Mouse (Mus musculus) stomach, embryonic 14.5 days (tissue): ENCODE results near the gene Mss51. TPM values are rescaled to one million over a fixed set of nuclear protein-coding genes. Genes with fewer than 3 reads are reported as not detected.

Experiments
- ATAC-seq: fragments of 200-750 bp; cut with Nextera tagmentation; 2 replicates; pipeline ENCODE4 v1.8.0; 2017; ENCODE audit warnings: low read depth, moderate TSS enrichment; ENCODE audit not compliant: insufficient number of reproducible peaks, insufficient read depth, low FRiP score
- H3K27ac ChIP-seq: fragments of 300-500 bp; sonication (generic); 2 replicates; pipeline ENCODE4 v1.5.1; 2014; ENCODE audit warnings: mild to moderate bottlenecking, low read length, moderate library complexity, mixed read lengths
- H3K27me3 ChIP-seq: fragments of 300-500 bp; sonication (generic); 2 replicates; pipeline ENCODE4 v1.6.1; 2014; ENCODE audit warnings: low read length, control low read depth, mixed read lengths; ENCODE audit not compliant: control insufficient read depth, insufficient read depth
- H3K36me3 ChIP-seq: fragments of 300-500 bp; sonication (generic); 2 replicates; pipeline ENCODE4 v1.6.1; 2014; ENCODE audit warnings: mild to moderate bottlenecking, control low read depth, low read length, moderate library complexity, mixed read lengths; ENCODE audit not compliant: control insufficient read depth, insufficient read depth
- H3K4me1 ChIP-seq: fragments of 300-500 bp; sonication (generic); 2 replicates; pipeline ENCODE4 v1.6.1; 2014; ENCODE audit warnings: low read length, control low read depth, mixed read lengths; ENCODE audit not compliant: control insufficient read depth, insufficient read depth
- H3K4me2 ChIP-seq: fragments of 300-500 bp; sonication (generic); replicated peaks from 2 replicates; pipeline ENCODE4 v1.6.1; 2014; ENCODE audit warnings: low read depth, low read length, control low read depth
- H3K4me3 ChIP-seq: fragments of 300-500 bp; sonication (generic); 2 replicates; pipeline ENCODE4 v1.5.1; 2014; ENCODE audit warnings: low read depth, low read length, control low read depth
- H3K9ac ChIP-seq: fragments of 300-500 bp; sonication (generic); replicated peaks from 2 replicates; pipeline ENCODE4 v1.6.1; 2014; ENCODE audit warnings: low read depth, mild to moderate bottlenecking, control low read depth, low read length, moderate library complexity, mixed read lengths
- H3K9me3 ChIP-seq: fragments of 300-500 bp; sonication (generic); 2 replicates; pipeline ENCODE4 v1.6.1; 2016; ENCODE audit warnings: low read depth, low read length, control low read depth; ENCODE audit not compliant: control insufficient read depth
- WGBS: fragments of 180-500 bp; shearing (Covaris S2); extraction: QIAGEN DNeasy Blood & Tissue Kit; methylation state at CpG from one replicate; pipeline ENCODE4 v1.1.7; 2014; 5-methylcytosine and 5-hydroxymethylcytosine counted together
- polyA plus RNA-seq: library from polyadenylated mRNA; unstranded; fragments of >200 nt; fragmentation: Nextera tagmentation; extraction: Ambion mirVana; gene quantifications from 2 replicates; pipeline ENCODE4 v1.2.1, GENCODE M21; 2014

Gene Mss51
- polyA plus RNA-seq, 1 experiment from 2014 or later, result 1.8 TPM

- no peaks in the 10 kb centered on the region for H3K4me1 ChIP-seq
- WGBS, result 64% methylated on average over 6 of the region's 6 CpGs
- no peak overlapping the region for H3K27ac ChIP-seq
- H3K36me3 ChIP-seq, result no peaks in the 10 kb centered on the region
- no peak overlapping the region for H3K4me2 ChIP-seq
- no peaks in the 10 kb centered on the region for H3K27me3 ChIP-seq
- no peaks in the 10 kb centered on the region for H3K9me3 ChIP-seq
- no peak overlapping the region for H3K4me3 ChIP-seq
- ATAC-seq, result no peak
- H3K9ac ChIP-seq, result no peak overlapping the region
These were observed 59.7 kb downstream of the Mss51 start for GRCm38 (mm10) chr14:20436976-20437375.

Other genes starting within 250 kb of the Mss51 start
- gene Kcnk16, start 227.7 kb downstream of the Mss51 start, polyA plus RNA-seq, result 4.6 and 7.0 TPM in 2 replicates
- 18.7 and 21.1 TPM in 2 replicates for gene Nudt13, start 202.2 kb downstream of the Mss51 start, polyA plus RNA-seq
- gene Ecd, start 148.8 kb downstream of the Mss51 start, polyA plus RNA-seq, result 53.1 and 54.6 TPM in 2 replicates
- gene Fam149b, start 148.7 kb downstream of the Mss51 start, polyA plus RNA-seq, result 41.7 and 42.6 TPM in 2 replicates
- gene Dnajc9, start 108.0 kb downstream of the Mss51 start, polyA plus RNA-seq, result 95.9 and 107 TPM in 2 replicates
- gene Mrps16, start 103.3 kb downstream of the Mss51 start, polyA plus RNA-seq, result 90.8 and 102 TPM in 2 replicates
- gene Cfap70, start 44.7 kb downstream of the Mss51 start, polyA plus RNA-seq, result 0.10 and 0.27 TPM in 2 replicates
- gene Anxa7, start 16.8 kb downstream of the Mss51 start, polyA plus RNA-seq, result 57.4 and 60.2 TPM in 2 replicates
- 64.6 and 67.3 TPM in 2 replicates for gene Ppp3cb, start 49.7 kb upstream of the Mss51 start, polyA plus RNA-seq
- gene Usp54, start 144.2 kb upstream of the Mss51 start, polyA plus RNA-seq, result 8.4 and 9.8 TPM in 2 replicates
- gene Myoz1, start 159.6 kb upstream of the Mss51 start, polyA plus RNA-seq, result 0.29 TPM in 1 of 2 replicates, not detected in the other
- 0.17 and 0.29 TPM in 2 replicates for gene Synpo2l, start 171.5 kb upstream of the Mss51 start, polyA plus RNA-seq
- 86.9 and 88.1 TPM in 2 replicates for gene Sec24c, start 177.4 kb upstream of the Mss51 start, polyA plus RNA-seq
- gene Fut11, start 198.1 kb upstream of the Mss51 start, polyA plus RNA-seq, result 20.5 and 20.7 TPM in 2 replicates
- 211 and 224 TPM in 2 replicates for gene Chchd1, start 206.1 kb upstream of the Mss51 start, polyA plus RNA-seq
- 35.9 and 38.6 TPM in 2 replicates for gene Zswim8, start 210.7 kb upstream of the Mss51 start, polyA plus RNA-seq
- 28.1 and 31.1 TPM in 2 replicates for gene Ndst2, start 237.7 kb upstream of the Mss51 start, polyA plus RNA-seq